In genomic region chr6:5991817-5992755, GRCm38 (mm10) we compare ENCODE assay signal across 8 mouse cellular contexts.
DNase-seq lines count a peak whose midpoint lies in the region; ATAC-seq and TF ChIP-seq lines count a peak whose summit lies in the region.

No protein-coding gene starts in this region.

- 57% methylated on average over 25 of the region's 25 CpGs for WGBS in neural tube, embryonic 12.5 days
- WGBS in forebrain, postnatal 0 days: 14% methylated on average over 25 of the region's 25 CpGs
- 50% methylated on average over 25 of the region's 25 CpGs for WGBS in hindbrain, embryonic 12.5 days
- 38% methylated on average over 25 of the region's 25 CpGs for WGBS in stomach, embryonic 16.5 days

- H3K4me1 ChIP-seq in neural tube, embryonic 12.5 days: peaks cover 9% of the 10 kb centered on the region
- peaks cover 10% of the 10 kb centered on the region for H3K4me1 ChIP-seq in forebrain, postnatal 0 days (ENCODE audit: insufficient read depth)
- H3K4me1 ChIP-seq in hindbrain, embryonic 12.5 days: peaks cover 11% of the 10 kb centered on the region
- H3K4me1 ChIP-seq in stomach, embryonic 16.5 days (ENCODE audit: control insufficient read depth, insufficient read depth, low read length): peaks cover 11% of the 10 kb centered on the region

- TF ChIP-seq CTCF in forebrain, postnatal 0 days (IDR thresholded peaks at IDR 0.05; ENCODE audit: low read depth): no peak

- no peaks in the 10 kb centered on the region for H3K27me3 ChIP-seq in neural tube, embryonic 12.5 days (replicated peaks)
- no peaks in the 10 kb centered on the region for H3K27me3 ChIP-seq in forebrain, postnatal 0 days (ENCODE audit: insufficient read depth, low read length)
- H3K27me3 ChIP-seq in hindbrain, embryonic 12.5 days: no peaks in the 10 kb centered on the region
- no peaks in the 10 kb centered on the region for H3K27me3 ChIP-seq in stomach, embryonic 16.5 days (ENCODE audit: control insufficient read depth, insufficient read depth, low read length)

- H3K9me3 ChIP-seq in neural tube, embryonic 12.5 days: no peaks in the 10 kb centered on the region
- H3K9me3 ChIP-seq in forebrain, postnatal 0 days (ENCODE audit: low read length): no peaks in the 10 kb centered on the region
- H3K9me3 ChIP-seq in hindbrain, embryonic 12.5 days (replicated peaks): no peaks in the 10 kb centered on the region
- no peaks in the 10 kb centered on the region for H3K9me3 ChIP-seq in stomach, embryonic 16.5 days (replicated peaks; ENCODE audit: control insufficient read depth, low read length)

- peak; percentile 65 for ATAC-seq in neural tube, embryonic 12.5 days (ENCODE audit: low FRiP score, low read depth)
- ATAC-seq in forebrain, postnatal 0 days: peak; percentile 50
- peak; percentile 50; the same call in 1 of the 2 replicates for ATAC-seq in hindbrain, embryonic 12.5 days (ENCODE audit: low FRiP score)
- ATAC-seq in stomach, embryonic 16.5 days (ENCODE audit: insufficient read depth, low FRiP score): peak; percentile 40; the same call in 1 of the 2 replicates

- no peak for DNase-seq in neural tube, embryonic 10.5 days (ENCODE audit: extremely low spot score, low spot score)
- peak; percentile 76 for DNase-seq in forebrain, postnatal 0 days
- peak; percentile 52 to 55 for DNase-seq in layer of hippocampus, adult 8-10 months (ENCODE audit: low spot score in 2 of 2)
- DNase-seq in lung, postnatal 36 days: peak; percentile 40
- DNase-seq in spleen, postnatal 14 days (ENCODE audit: low spot score in 2 of 2): no peak

- H3K4me2 ChIP-seq in neural tube, embryonic 12.5 days (replicated peaks): no peak overlapping the region
- H3K4me2 ChIP-seq in forebrain, postnatal 0 days (ENCODE audit: low read depth): peak overlapping the region; percentile 41
- no peak overlapping the region for H3K4me2 ChIP-seq in hindbrain, embryonic 12.5 days (replicated peaks)
- H3K4me2 ChIP-seq in stomach, embryonic 16.5 days (ENCODE audit: low read depth, low read length): peak overlapping the region; percentile 36

- H3K4me3 ChIP-seq in neural tube, embryonic 12.5 days: no peak overlapping the region
- H3K4me3 ChIP-seq in forebrain, postnatal 0 days (ENCODE audit: low read depth, low read length): 0 out of 2 replicates have a peak overlapping the region, but pooled peaks have one; percentile 12
- H3K4me3 ChIP-seq in hindbrain, embryonic 12.5 days: no peak overlapping the region
- H3K4me3 ChIP-seq in stomach, embryonic 16.5 days (replicated peaks; ENCODE audit: low read length): peak overlapping the region; percentile 3; the same call in 1 of the 2 replicates

- H3K36me3 ChIP-seq in neural tube, embryonic 12.5 days: no peaks in the 10 kb centered on the region
- no peaks in the 10 kb centered on the region for H3K36me3 ChIP-seq in forebrain, postnatal 0 days (ENCODE audit: insufficient read depth)
- no peaks in the 10 kb centered on the region for H3K36me3 ChIP-seq in hindbrain, embryonic 12.5 days
- no peaks in the 10 kb centered on the region for H3K36me3 ChIP-seq in stomach, embryonic 16.5 days (ENCODE audit: control insufficient read depth, insufficient read depth, low read length)

- no peak overlapping the region for H3K27ac ChIP-seq in neural tube, embryonic 12.5 days
- H3K27ac ChIP-seq in forebrain, postnatal 0 days (ENCODE audit: low read depth, low read length): peak overlapping the region; percentile 58
- H3K27ac ChIP-seq in hindbrain, embryonic 12.5 days: no peak overlapping the region
- H3K27ac ChIP-seq in stomach, embryonic 16.5 days (ENCODE audit: low read length): 0 out of 2 replicates have a peak overlapping the region, but pooled peaks have one; percentile 12

- H3K9ac ChIP-seq in neural tube, embryonic 12.5 days: no peak overlapping the region
- H3K9ac ChIP-seq in forebrain, postnatal 0 days: peak overlapping the region; percentile 25; the same call in 1 of the 2 replicates
- H3K9ac ChIP-seq in hindbrain, embryonic 12.5 days: no peak overlapping the region
- H3K9ac ChIP-seq in stomach, embryonic 16.5 days (ENCODE audit: low read length): no peak overlapping the region

Comparison
In these comparisons a context has a peak if more than half of its experiments do, and no peak if none do; other contexts are left out.
1. H3K27ac ChIP-seq: peak in forebrain, postnatal 0 days (single experiment) and stomach, embryonic 16.5 days (single experiment); none in neural tube, embryonic 12.5 days (single experiment) and hindbrain, embryonic 12.5 days (single experiment).
2. H3K4me2 ChIP-seq: peak in forebrain, postnatal 0 days (single experiment) and stomach, embryonic 16.5 days (single experiment); none in neural tube, embryonic 12.5 days (single experiment) and hindbrain, embryonic 12.5 days (single experiment).
3. H3K4me3 ChIP-seq: peak in forebrain, postnatal 0 days (single experiment) and stomach, embryonic 16.5 days (single experiment); none in neural tube, embryonic 12.5 days (single experiment) and hindbrain, embryonic 12.5 days (single experiment).
4. DNase-seq: peak in forebrain, postnatal 0 days (single experiment), layer of hippocampus, adult 8-10 months (2 of 2) and lung, postnatal 36 days (single experiment); none in neural tube, embryonic 10.5 days (single experiment) and spleen, postnatal 14 days (0 of 2).
5. Peak in every context shown above with its lines, with median percentiles within 50 percentile points of each other: ATAC-seq.